Mouse (Mus musculus): ENCODE measurements around the gene Slc44a2. TPM values are rescaled to one million over a fixed set of nuclear protein-coding genes. Genes with fewer than 3 reads are reported as not detected.

The Slc44a2 gene
- total RNA-seq, 2 experiments from 2014 or later: 35.2 to 54.2 TPM

DNA sequence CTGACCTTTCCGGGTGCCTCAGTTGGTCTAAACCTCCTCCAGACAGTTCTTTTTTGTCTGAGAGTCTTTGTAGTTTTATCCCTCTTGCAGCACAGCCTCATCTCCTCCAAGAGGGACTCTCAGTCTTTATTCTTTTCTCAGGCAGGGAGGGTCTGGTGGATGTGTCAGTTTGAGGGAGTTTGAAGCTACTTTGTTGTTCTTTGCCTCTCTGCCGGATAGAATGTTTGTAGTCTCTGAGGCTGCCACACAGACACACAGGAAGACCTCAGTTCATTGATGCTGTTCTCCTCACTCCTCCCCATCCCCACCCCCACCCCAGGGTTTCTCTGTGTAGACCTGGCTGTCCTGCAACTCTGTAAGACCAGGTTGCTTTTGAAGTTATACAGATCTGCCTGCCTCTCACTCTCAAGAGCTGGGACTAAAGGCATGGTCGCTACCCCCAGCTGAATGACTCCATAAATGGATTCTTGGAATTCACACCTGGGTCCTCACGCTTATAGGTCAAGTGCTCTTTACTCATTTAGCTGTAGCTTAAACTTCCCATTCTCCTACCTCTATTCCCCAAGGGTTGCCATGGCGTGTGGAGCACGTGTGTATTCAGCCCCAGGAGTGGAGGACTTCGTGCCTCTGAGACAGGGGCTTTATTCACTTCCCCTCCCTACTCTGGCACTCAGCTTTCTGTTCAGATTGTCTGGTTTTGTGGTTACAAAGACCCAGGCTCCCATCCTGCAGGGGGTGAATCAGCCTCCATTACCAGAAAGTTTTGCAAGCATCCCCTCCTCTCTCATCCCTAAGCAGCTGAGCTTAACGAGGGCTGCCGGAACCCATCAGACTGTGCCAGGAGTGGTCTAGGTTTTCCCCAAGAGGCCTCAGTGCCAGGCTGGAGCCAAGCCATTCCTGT is 11.9 kb downstream of the Slc44a2 start:
- no peak for DNase-seq

DNA sequence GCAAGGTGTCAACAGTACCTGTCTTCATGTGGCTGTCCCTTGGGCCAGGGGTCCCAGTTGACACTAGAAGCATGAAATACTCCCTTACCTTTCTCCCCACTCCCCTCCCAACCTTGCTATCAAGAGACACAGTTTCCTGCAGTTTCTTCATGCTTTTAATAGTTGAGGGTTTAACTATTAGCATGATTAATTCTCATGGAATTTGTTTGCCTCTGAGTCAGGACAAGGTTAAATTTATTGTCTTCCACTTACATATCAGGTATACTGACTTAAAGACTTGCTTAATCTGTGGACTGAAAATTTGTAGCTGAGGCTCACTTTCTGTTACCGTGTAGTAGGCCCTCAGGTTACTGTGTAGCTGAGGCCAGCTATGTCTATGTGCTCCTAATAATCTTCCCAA is 13.0 kb downstream of the Slc44a2 start:
- no peak for DNase-seq

DNA sequence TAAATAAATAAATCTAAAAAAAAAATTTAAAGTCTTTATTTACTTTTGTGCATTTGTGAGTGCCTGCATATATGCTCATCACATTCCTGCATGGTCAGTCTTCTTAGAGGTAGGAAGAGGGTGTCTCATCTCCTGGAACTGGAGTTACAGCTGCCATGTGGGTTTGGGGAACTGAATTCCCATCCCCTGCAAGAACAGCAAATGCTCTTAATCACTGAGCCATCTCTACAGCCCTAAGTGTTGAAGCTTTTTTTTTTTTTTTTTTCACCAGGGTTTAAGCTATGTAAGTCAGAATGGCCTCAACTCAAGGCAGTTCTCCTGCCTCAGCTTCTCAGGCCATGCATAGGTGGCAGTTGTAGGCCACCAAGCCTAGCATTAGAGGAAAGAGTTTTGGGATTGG is 14.2 kb downstream of the Slc44a2 start:
- DNase-seq: no peak

DNA sequence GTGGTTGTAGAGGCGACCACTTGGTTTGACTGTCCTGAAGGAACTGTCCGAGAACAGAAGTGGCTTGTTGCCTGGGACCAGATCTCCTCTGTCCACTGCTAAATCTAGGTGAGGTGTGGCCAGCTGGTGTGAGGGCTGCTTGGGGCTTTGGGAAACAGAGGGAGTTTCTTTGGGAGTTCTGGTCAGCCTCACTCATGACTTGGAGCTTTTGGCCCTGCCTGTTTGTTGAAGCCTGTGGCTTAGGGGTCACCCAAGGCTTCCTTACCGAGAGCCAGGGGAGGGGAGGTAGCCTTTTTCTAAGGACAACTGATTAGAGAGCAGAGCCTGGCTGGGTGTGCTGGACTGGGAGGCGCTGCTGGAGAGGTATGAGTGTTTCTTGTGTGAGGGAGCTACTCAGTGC is 14.9 kb downstream of the Slc44a2 start:
- DNase-seq: no peak

DNA sequence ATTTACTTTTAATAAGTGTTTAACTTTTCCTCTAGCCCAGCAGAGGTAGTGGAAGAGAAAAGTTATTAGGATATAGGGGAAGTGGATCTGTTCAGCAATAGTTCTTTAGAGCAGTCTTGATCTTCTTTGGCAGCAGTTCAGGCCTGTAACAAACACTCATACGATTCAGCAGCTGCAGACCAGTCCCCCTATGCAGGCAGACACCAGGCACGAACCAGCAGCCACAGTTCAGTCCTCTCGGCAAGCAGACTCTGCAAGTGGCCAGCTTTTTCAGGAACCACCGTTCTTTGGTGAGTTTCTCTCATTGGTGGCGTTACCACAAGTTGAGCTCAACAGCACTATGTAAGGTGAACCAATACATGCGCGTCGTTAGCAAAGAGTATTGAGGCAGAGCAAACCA is 16.0 kb downstream of the Slc44a2 start:
- no peak for DNase-seq

DNA sequence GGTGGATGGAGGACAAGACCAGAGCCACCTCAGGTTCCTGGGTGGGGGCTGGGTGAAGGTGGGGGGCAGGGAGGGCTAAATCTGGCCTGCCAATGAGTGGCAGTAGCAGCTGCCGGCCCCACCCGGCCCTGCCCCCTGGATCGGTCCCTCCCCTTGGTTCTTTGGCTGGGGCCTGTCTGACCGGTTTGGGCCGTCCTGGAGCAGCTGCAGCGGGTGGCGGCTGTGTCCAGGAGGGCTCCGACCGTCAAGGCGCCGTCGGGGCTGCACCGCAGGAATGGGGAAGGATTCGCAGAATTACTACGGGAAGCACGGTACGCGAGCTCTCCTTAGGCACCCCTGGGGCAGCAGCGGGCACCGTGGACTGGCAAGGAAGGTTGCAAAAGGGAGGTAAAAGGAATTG is 17.2 kb downstream of the Slc44a2 start:
- no peak for DNase-seq

DNA sequence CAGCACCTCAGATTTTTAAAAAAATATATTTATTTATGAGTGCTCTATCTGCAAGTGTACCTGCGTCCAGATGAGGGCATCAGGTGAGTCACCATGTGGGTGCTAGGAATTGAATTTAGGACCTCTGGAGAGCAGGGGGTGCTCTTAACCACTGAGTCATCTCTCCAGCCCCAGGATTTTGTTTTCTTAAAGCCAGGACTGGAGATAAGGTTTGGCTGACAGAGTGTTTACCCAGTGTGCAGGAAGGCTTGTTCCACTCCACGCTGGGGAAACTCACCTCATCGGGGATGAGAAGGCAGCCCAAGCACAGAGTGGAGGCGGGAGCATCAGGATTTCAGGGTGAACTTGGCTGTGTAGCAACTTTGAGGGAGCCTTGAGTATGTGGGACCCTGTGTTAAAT is 19.9 kb downstream of the Slc44a2 start:
- peak in 1 of 2 experiments; percentile 25 for DNase-seq

DNA sequence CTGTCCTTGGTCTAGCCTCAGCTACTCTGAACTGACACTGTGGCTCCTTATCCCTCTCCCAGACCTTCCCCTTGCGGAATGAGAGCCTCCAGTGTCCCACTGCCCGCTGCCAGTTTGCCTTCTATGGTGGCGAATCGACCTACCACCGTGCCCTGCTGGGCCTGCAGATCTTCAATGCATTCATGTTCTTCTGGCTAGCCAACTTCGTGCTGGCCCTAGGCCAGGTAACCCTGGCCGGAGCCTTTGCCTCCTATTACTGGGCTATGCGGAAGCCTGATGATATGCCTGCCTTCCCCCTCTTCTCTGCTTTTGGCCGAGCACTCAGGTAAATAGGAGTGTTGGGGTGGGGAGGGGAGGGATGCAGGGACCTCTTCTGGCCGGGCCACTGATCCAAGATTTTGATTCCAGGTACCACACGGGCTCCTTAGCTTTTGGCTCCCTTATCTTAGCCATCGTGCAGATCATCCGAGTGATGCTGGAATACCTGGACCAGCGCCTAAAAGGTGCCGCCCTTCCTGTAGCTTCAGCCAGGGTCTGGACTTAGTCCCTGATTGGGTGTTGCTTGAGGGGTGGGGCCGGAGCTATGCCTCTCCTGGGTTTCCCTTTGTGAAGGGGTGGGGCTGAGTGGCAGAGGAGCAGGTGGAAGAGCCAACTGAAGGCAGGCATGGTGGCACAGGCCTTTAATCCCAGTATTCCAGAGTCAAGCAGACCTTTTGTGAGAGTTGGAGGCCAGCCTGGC is 26.3 kb downstream of the Slc44a2 start:
- DNase-seq: no peak

DNA sequence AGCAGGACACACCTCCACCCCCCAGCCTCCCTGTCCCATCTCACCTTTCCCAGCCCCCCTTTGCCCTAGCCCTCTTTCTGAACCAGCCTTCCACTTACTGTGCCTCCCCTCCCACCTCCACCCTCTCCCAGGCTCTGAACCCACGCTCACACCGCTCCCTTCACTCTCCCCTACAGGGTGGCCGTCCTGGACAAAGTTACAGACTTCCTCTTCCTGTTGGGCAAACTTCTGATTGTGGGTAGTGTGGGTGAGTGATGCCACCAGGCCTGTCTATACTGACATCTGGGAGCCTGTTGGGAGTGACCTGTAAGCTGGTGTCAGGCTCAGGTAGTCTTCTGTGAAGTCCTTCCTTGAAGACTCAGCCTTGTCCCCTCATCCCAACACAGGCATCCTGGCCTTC is 27.7 kb downstream of the Slc44a2 start:
- no peak for DNase-seq

DNA sequence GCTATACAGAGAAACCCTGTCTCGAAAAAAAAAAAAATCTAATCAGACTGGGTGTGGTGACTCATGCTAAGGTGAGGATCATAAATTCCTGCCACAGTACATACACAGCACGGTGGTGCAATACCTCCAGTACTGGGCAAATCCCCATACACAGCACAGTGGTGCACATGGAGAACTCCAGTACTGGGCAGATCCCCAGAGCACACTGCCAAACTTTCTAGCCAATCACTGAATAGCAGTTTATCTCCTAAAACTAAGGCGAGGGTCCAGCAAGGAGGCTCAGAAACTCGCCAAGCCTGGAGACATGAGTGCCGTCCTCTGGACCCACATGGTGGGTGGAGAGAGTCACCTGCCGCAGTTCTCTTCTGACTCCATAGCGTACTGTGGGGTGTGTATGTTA is 30.7 kb downstream of the Slc44a2 start:
- DNase-seq: no peak

DNA sequence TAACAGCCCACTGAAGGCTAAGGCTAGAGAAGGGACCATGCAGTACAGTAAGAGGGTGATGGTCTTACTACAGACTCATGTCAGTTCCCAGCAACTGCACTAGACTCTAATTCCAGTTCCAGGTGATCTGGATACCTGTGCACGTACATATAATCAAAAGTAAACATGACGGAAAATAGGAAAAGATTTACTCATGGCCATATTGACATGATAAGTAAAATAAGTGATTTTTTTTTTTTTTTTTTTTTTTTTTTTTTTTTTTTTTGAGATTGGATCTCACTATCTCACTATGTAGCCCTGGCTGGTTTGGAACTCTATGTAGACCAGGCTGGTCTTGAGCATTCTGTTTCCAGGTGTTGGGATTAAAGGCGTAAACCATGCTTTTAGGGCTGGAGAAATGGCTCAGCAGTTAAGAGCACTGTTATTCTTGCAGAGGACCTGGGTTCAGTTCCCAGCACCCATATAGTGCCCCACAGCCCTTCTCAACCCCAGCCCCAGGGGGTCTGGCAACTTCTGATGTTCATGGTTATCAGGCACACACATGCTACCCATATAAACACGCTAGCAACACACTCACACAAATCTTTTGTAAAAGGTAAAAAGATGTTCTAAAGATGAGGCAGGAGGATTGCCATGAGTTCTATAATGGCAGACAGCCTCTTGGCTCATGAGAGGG is 31.3 kb downstream of the Slc44a2 start:
- DNase-seq: no peak

DNA sequence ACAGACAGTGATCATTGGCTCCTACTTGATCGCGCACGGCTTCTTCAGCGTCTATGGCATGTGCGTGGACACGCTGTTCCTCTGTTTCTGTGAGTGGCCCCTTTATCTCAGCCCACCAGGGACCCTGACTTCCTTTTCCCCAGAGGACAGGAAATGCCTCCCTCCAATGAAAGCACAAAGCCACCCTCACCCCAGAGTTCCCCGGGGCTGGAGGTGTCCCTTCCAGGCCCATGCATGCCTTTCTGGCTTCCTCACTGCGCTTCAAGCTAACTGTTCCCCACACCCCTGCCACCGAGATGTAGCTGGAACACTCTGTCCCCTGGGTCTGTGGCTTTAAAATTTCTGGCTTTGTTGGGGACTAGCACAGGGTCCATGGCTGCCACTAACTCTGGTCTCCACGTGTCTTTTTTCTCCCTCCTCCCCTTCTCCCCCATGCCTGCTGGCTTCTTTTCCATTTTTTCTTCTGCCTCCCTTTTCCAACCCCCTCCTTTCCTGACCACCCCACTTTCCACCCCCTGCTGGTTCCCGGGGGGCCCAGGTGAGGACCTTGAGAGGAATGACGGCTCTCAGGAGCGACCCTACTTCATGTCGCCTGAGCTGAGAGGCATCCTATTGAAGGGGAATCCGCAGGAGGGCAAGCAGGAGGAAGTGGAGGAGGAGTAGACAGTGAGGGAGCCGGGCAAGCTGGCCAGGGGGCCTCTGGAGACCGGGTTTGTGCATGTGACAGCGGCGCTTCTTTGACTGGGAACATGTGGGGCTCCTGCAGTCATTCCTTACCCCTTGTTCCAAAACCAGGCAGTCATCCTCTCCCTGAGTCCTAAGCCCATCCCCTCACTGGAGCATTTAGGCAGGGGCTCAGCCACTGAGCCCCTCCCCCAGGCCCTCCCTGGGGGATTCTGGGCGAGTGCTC is 32.2 kb downstream of the Slc44a2 start:
- peak in 1 of 2 experiments; percentile 20 for DNase-seq

DNA sequence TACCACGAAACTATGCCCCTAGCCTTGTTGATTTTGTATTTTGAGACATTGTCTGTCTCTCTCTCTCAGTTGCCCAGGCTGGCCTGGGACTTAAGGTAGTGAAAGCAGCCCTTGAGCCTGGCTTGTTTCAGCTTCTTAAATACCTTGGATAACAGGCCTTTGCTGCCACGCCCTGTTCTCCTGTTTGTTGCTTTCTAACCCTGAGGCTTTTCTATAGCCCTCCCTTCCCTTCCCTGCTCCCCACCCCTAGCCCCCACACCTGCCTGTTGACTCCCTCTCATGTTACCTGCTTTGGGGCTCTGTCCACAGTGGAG is 32.8 kb downstream of the Slc44a2 start:
- DNase-seq: no peak

DNA sequence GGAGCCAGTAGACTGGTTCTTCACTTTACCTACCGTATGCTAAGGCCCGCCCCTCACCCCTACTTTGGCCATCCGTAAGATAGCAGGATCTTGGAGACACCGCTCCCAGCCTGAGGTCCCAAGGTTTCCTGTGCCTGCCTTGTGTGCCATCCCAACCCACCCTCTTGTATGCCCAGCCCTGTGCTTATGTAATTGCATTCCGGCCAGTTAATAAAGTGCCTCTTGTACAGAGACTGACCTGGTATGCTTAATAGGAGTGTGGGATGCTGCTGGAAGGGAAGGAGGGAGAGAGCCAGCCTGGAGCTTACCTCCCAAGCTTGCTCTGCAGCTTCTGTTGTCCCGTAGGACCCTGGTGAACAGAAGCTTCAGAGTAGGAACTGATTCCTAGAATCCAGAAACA is 34.3 kb downstream of the Slc44a2 start:
- DNase-seq: no peak

DNA sequence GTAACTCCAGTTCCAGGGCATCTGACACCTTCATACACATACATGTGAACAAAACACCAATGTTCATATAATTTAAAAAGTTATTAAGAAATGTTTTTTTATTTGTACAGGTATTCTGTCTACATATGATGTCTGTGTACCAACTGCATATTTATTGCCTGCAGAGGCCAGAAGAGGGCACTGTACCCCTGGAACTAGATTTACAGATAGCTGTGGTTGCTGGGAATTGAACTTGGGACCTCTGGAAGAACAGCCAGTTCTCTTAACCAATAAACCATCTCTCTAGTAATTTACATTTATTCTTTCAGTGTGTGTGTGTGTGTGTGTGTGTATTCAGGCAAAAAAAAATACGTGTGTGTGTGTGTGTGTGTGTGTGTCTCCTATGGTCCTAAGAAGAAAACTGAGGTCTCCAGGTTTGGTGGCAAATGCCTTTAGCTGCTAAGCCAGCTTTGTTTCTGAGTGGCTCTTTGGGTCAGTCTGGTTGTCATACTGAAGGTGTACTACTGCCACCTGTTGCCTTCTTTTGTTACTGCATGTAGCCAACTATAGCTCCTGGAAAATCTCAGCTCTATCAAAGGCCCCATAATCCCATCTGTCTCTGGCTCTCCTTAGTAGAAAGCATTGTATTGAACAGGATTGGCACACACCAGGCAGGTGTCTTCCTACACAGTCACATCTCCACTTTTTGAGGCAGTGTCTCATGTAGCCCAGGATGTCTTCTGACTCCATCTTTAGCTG is 36.7 kb downstream of the Slc44a2 start:
- peak; percentile 40 to 73 for DNase-seq

DNA sequence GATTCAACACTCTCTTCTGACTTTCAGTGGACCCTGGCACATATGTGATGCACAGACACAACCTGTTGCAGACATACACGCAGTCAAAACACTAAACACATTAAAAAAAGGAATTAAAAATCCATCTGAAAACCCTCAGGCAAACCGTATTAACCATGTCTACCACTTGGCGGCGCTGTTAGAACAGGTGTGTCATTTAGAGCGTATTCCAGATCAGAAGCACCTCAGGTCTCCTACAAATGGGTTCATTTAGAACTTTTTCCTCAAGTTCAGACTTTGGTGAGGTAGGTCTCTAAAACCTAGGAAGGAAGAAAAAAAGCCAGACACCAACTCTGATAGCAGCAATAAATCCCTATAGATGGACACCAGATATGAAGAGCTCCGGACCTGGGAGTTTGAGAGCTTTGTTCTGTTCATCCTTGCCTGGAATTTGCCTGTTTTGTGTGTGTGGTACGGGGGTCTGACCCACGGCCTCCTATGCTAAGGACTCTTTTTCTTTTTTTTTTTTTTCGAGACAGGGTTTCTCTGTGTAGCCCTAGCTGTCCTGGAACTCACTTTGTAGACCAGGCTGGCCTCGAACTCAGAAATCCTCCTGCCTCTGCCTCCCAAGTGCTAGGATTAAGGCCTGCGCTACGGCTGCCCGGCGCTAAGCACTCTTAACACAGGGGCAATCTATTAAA is 46.2 kb downstream of the Slc44a2 start:
- DNase-seq: peak; percentile 73 to 74

DNA sequence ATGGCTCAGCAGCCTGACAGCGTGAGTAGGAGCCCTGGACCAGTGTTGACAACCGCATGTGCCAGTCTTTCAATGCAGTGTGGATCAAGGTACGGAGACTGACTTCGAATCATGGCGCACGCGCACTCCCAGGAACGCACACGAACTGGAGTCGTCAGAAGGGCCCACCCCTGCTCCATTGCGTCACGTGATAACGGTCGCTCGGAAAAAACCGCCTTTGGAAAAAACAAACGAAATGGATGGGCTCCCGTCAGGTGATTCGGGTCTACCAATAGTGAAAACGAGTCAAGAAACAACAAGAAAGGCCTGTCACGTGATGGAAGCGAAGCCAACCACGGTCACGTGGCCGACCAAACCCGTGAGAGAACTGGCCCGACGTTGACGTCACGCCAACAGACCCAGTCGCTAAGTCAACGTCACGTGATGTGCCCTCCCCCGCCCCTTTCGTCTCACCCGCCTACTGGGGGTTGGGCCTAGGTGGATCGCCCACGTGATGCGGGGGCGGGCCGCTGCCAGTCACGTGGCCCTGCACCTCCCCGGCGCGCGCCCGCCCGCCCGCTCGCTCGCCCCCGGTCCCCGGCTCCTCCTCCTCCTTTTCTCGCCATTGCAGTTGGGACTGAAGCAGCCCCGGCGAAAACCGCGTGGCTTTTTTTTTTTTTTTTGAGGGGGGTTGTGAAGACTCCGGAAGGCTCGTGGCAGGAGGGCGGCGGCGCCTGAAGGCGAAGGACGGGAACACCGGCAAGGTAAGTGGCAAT is 47.0 kb downstream of the Slc44a2 start, which contains the start of gene Ilf3:
Gene Ilf3, plus strand, starts transcription at position 515 of the 755 bp plus-strand sequence.
- peak; percentile 99 to 100 for DNase-seq

DNA sequence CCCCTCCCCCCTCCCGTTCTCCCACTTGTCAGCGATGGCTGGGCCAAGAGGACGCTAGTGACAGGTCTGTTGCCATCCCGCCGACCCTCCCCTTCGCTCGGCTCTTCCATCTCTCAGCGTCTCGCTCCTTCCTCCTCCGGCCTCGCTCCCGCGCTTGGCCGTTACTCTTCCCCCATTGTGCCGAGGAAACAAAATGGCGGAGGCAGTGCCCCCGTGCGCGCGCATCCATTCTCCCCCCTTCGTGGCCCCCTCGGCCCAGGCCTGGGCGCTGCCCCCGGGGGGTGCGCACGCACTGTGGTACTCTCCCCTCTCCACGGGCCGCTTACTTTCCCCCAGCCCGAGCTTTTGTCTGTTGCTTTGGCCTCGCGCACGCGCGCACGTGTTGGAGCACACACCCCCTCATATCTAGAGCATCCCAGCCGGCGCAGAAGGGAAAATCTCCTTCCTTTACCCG is 47.7 kb downstream of the Slc44a2 start:
- peak; percentile 67 to 68 for DNase-seq

DNA sequence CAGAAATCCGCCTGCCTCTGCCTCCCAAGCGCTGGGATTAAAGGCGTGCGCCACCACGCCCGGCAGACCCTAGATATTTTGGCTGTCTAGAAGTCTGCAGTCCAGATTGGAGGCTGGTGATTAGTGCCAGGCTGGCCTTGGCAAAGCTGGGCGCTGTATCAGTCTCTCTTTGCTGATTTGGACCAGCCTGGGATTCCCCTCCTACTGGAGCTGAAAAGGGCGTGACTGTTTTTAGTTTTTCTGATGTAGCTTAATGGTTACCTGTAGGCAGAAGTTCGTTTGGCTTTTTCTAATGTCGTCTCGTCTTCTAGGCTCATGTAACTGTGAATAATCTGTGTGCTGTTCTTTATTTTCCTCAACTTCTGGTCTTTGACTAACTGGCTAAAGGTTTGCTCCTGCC is 48.6 kb downstream of the Slc44a2 start:
- no peak for DNase-seq

DNA sequence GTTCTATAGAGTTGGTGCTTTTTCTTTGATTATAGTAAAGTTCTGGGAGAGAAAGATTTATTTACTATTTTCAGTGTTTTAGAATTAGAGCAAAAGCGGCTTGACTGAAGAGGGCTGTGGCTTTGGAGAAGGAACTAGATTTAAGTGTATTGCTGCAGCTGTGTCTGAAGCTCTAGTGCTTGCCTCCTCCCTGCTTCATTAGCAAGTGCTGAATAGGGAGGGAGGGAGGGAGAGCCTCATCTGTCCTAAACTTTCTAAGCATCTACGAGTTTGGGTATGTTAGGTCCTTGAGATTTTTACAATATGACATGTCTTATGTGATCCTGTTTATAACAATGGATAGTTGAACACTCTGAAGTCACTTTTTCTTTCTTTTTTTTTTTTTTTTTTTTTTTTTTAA is 50.4 kb downstream of the Slc44a2 start:
- no peak for DNase-seq

All from adrenal gland, postnatal 36 days (tissue).